Mouse (Mus musculus) brain, adult 2 months (tissue): ENCODE results near the gene Ccr8.

Experiments used
- DNase-seq: peaks from one replicate; pipeline ENCODE4 v3.0.0; 2011; ENCODE audit warnings: low read depth, low spot score

The Ccr8 gene

GRCm38 (mm10) chr9:120091696-120092238, at the start of gene Ccr8:
Gene Ccr8 (plus strand): TSS chr9:120092114.
- no peak for DNase-seq

- DNase-seq: peak; percentile 62
These were observed 48.8 kb upstream of the Ccr8 start for GRCm38 (mm10) chr9:120043115-120043514.

GRCm38 (mm10) chr9:120048495-120048894, 43.4 kb upstream of the Ccr8 start:
- no peak for DNase-seq

- no peak for DNase-seq
These were observed 42.5 kb upstream of the Ccr8 start for GRCm38 (mm10) chr9:120049407-120049806.

- DNase-seq: peak; percentile 74
These were observed 37.2 kb upstream of the Ccr8 start for GRCm38 (mm10) chr9:120054545-120055277.

GRCm38 (mm10) chr9:120056201-120056600, 35.7 kb upstream of the Ccr8 start:
- DNase-seq: no peak

GRCm38 (mm10) chr9:120058730-120059129, 33.2 kb upstream of the Ccr8 start:
- peak; percentile 44 for DNase-seq

GRCm38 (mm10) chr9:120064317-120064716, 27.6 kb upstream of the Ccr8 start:
- no peak for DNase-seq

GRCm38 (mm10) chr9:120067609-120068008, 24.3 kb upstream of the Ccr8 start:
- no peak for DNase-seq

- DNase-seq: peak; percentile 57
These were observed 23.9 kb upstream of the Ccr8 start for GRCm38 (mm10) chr9:120068047-120068446.

- no peak for DNase-seq
These were observed 22.1 kb upstream of the Ccr8 start, which contains the start of gene Cx3cr1 for GRCm38 (mm10) chr9:120069779-120070178. Gene Cx3cr1 (minus strand): TSS chr9:120069879.

- no peak for DNase-seq
These were observed 20.7 kb upstream of the Ccr8 start for GRCm38 (mm10) chr9:120071251-120071650.

- DNase-seq: peak; percentile 85
These were observed 18.7 kb upstream of the Ccr8 start for GRCm38 (mm10) chr9:120073169-120073568.

GRCm38 (mm10) chr9:120074516-120074915, 17.4 kb upstream of the Ccr8 start:
- no peak for DNase-seq

- DNase-seq: no peak
These were observed 13.7 kb upstream of the Ccr8 start for GRCm38 (mm10) chr9:120078241-120078640.

- no peak for DNase-seq
These were observed 12.0 kb upstream of the Ccr8 start for GRCm38 (mm10) chr9:120079901-120080300.

GRCm38 (mm10) chr9:120080546-120081108, 11.3 kb upstream of the Ccr8 start:
- peak; percentile 55 for DNase-seq

GRCm38 (mm10) chr9:120081247-120081646, 10.7 kb upstream of the Ccr8 start:
- DNase-seq: no peak

- DNase-seq: peak; percentile 47
These were observed 9.9 kb upstream of the Ccr8 start for GRCm38 (mm10) chr9:120081967-120082366.

GRCm38 (mm10) chr9:120082691-120083090, 9.2 kb upstream of the Ccr8 start:
- DNase-seq: no peak

- no peak for DNase-seq
These were observed 8.6 kb upstream of the Ccr8 start for GRCm38 (mm10) chr9:120083158-120083894.

GRCm38 (mm10) chr9:120084406-120084805, 7.5 kb upstream of the Ccr8 start:
- DNase-seq: no peak
